Mouse (Mus musculus): ENCODE results near the gene Gm9780. TPM values are rescaled to one million over a fixed set of nuclear protein-coding genes. Genes with fewer than 3 reads are reported as not detected.
"Not testable (repeated sequence)": the region's sequence is repeated elsewhere in the genome, so short reads cannot be mapped to it uniquely, and the experiment has no call there.

The Gm9780 gene
- polyA plus RNA-seq, 1 experiment from 2014 or later, result 1.1 TPM

- DNase-seq (ENCODE audit: low spot score); H3K4me3 ChIP-seq; H3K27me3 ChIP-seq (ENCODE audit: insufficient read depth, poor library complexity, severe bottlenecking); H3K27ac ChIP-seq; H3K9me3 ChIP-seq; H3K36me3 ChIP-seq; H3K4me1 ChIP-seq: not testable (repeated sequence)
- whole genome bisulfite sequencing, result no CpG with 5 or more reads among the region's 12 CpGs
Observed at GRCm38 (mm10) chr14:26025653-26026052, 16.9 kb downstream of the Gm9780 start.

- not testable (repeated sequence) for H3K4me3 ChIP-seq; DNase-seq (ENCODE audit: low spot score); H3K9me3 ChIP-seq; H3K4me1 ChIP-seq; H3K27ac ChIP-seq; H3K27me3 ChIP-seq (ENCODE audit: insufficient read depth, poor library complexity, severe bottlenecking); H3K36me3 ChIP-seq
- WGBS, result no CpG with 5 or more reads among the region's 6 CpGs
Observed at GRCm38 (mm10) chr14:26022831-26023230, 19.7 kb downstream of the Gm9780 start.

DNA sequence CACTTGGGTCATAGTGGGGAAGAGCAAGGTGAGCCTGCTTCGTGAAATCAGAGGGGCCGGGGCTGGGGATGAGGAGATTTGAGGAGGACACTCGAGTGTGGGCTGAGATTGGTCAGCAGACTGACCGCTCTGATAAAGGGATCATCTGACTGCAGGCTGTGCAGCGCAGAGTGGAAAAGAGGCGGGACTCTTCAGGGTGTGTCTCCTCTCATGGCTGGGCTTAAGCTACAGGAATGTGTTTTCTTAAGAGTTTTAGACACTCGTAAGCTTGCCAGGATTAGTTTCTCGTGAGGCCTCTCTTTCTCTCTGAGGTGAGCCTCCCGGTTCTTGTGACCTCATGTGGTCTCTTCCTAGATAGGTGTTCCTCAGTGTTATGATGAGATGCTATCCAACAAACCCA is 21.0 kb downstream of the Gm9780 start:
- not testable (repeated sequence) for H3K9me3 ChIP-seq; H3K4me1 ChIP-seq; H3K4me3 ChIP-seq; H3K36me3 ChIP-seq; H3K27me3 ChIP-seq (ENCODE audit: insufficient read depth, poor library complexity, severe bottlenecking); DNase-seq (ENCODE audit: low spot score); H3K27ac ChIP-seq
- no CpG with 5 or more reads among the region's 9 CpGs for WGBS

GRCm38 (mm10) chr14:26016414-26016813 is 26.1 kb downstream of the Gm9780 start:
- not testable (repeated sequence) for H3K27me3 ChIP-seq (ENCODE audit: insufficient read depth, poor library complexity, severe bottlenecking); H3K36me3 ChIP-seq; H3K4me3 ChIP-seq; DNase-seq (ENCODE audit: low spot score); H3K27ac ChIP-seq; H3K4me1 ChIP-seq; H3K9me3 ChIP-seq
- no CpG with 5 or more reads among the region's 7 CpGs for WGBS

DNA sequence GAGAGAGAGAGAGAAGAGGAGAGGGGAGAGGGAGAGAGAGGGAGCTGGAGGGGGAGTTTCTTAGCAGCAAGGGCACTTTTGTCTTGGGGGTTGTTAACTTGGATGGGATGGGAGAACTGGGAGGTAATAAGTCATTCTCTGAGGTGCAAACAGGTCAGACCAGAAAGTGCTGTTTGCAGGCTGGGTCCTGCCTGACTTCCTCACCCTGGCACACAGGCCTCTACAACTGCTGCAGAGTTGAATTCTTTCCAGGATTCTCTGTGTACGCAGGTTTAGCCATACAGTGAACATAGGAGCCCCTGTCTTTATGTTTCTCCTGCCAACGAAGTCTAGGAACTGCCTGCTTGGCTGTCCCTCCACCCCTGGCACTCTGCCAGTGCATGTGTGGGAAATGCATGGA is 35.0 kb downstream of the Gm9780 start:
- not testable (repeated sequence) for H3K9me3 ChIP-seq, H3K36me3 ChIP-seq
- WGBS, result no CpG with 5 or more reads among the region's 2 CpGs

GRCm38 (mm10) chr14:25981880-25982279 is 60.6 kb downstream of the Gm9780 start:
- not testable (repeated sequence) for DNase-seq (ENCODE audit: low spot score); H3K27ac ChIP-seq; H3K36me3 ChIP-seq; H3K4me3 ChIP-seq; H3K9me3 ChIP-seq; H3K4me1 ChIP-seq; H3K27me3 ChIP-seq (ENCODE audit: insufficient read depth, poor library complexity, severe bottlenecking)
- 60% methylated on average over 6 of the region's 9 CpGs for WGBS

More for the DNA sequence above, 35.0 kb downstream of the Gm9780 start:
- not testable (repeated sequence) for H3K4me3 ChIP-seq; H3K4me1 ChIP-seq; H3K27me3 ChIP-seq (ENCODE audit: insufficient read depth, poor library complexity, severe bottlenecking); H3K27ac ChIP-seq; DNase-seq (ENCODE audit: low spot score)

DNA sequence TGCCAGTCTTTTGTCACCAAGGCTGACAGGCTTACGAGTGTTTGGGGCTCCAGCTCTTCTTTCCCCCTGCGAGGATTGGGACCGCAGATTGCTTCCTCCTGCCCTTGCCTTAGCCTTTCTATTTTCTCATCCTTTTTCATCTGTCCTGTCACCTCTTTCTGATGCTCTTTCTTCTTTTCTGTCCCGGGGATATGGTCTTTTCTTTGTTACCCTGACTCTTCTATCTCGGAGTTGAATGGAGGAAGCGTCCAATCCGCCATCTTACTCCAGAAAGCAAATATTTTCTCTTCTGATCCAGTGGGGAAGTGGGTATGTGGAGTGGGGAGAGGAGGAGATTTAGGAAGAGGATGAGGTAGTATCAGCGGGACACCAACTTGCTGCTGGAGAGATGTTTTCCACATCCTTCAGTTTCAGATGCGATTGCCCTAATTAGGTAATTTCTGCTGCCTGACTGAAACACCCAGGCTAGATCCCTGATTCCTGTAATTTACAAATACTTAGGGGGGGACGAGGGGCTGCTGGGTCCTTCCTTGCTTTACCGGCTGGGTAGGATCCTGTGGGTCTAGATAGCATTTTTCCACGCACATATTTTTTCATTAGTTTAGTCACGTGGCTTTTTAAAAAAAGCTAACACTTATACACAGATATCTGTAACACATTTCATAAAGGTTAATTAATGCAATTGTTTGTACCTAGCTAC is 63.1 kb downstream of the Gm9780 start:
- peak overlapping the region; percentile 39 for H3K4me3 ChIP-seq

DNA sequence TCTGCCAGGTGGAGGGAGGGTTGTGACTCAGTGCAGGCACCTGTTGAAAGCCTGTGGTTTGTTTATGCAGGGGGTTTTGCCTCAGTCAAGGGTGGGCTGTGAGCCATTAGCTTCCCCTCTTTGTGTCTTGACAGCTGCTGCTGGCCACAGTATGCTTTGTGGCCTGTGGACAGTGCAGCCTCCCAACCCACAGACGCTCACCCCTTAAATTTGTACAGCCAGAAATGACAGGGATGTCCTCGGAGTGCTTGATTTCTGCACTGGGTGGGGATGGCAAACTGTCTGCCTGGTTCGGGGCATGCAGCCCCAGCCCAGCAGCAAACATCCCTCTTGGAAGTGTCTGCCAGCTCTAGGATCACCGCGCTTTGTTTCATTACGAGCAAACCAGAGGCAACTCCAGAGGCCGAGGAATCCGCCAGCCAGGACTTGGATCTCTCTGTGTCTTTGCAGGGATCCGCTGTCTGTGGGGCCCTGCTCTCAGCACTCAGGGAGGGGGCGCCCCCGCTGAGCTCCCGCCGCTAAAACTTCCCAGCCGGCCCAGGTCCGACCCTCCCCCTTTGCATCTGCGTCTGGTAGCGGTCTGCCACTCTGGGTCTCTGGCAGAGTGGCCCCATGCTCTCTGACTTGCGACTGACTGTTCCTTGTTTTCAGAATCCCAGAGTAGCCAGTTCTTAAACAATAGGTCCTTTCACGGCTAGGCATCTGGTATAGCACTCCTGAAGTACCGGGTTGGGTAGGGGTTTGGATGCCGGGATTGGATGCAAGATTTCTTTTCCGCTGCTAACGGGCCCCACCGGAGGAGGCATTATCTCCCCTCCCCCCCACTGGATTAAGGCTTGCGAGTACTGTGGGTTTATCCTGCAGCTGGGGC is 63.9 kb downstream of the Gm9780 start, which contains the start of gene Duxbl1:
Duxbl1 (plus strand) TSS at position 207 of the 871 bp plus-strand sequence.
- H3K9me3 ChIP-seq; H3K4me1 ChIP-seq; DNase-seq (ENCODE audit: low spot score); H3K27me3 ChIP-seq (ENCODE audit: insufficient read depth, poor library complexity, severe bottlenecking); H3K36me3 ChIP-seq: not testable (repeated sequence)
- Histone ChIP-seq H3K4me3 (peak within 1 kb of the TSS; percentile 39), H3K27ac (peak within 1 kb of the TSS; percentile 72)
- no CpG with 5 or more reads among the region's 25 CpGs for WGBS

More for the DNA sequence above, 63.1 kb downstream of the Gm9780 start:
- H3K27me3 ChIP-seq (ENCODE audit: insufficient read depth, poor library complexity, severe bottlenecking); H3K4me1 ChIP-seq; H3K36me3 ChIP-seq; H3K9me3 ChIP-seq: not testable (repeated sequence)
- 2% methylated on average over 7 of the region's 13 CpGs for WGBS
- peak; percentile 17 for DNase-seq (ENCODE audit: low spot score)
- peak overlapping the region; percentile 72 for H3K27ac ChIP-seq

Other genes with a start within 250 kb of the Gm9780 start
- gene Anxa11, start 200.6 kb downstream of the Gm9780 start, polyA plus RNA-seq (2016; fragmentation: Nextera tagmentation; extraction: Ambion mirVana), result 10.9 and 17.7 TPM in 2 replicates
- 0.21 TPM in 1 of 2 replicates, not detected in the other for gene Plac9a, start 139.6 kb downstream of the Gm9780 start, polyA plus RNA-seq (2016; fragmentation: Nextera tagmentation; extraction: Ambion mirVana)
- gene Tmem254a, start 115.0 kb downstream of the Gm9780 start, polyA plus RNA-seq (2016; fragmentation: Nextera tagmentation; extraction: Ambion mirVana), result 1.6 and 2.2 TPM in 2 replicates
- not detected in 2 replicates for gene Cphx1, start 104.4 kb downstream of the Gm9780 start, polyA plus RNA-seq (2016; fragmentation: Nextera tagmentation; extraction: Ambion mirVana)
- gene Duxbl1, start 64.1 kb downstream of the Gm9780 start, polyA plus RNA-seq (2016; fragmentation: Nextera tagmentation; extraction: Ambion mirVana), result 1.2 and 1.4 TPM in 2 replicates
- gene Tmem254c, start 24.6 kb upstream of the Gm9780 start, polyA plus RNA-seq (2016; fragmentation: Nextera tagmentation; extraction: Ambion mirVana), result 28.7 and 28.9 TPM in 2 replicates
- gene Cphx2, start 38.8 kb upstream of the Gm9780 start, polyA plus RNA-seq (2016; fragmentation: Nextera tagmentation; extraction: Ambion mirVana), result not detected in 2 replicates
- not detected in 2 replicates for gene Cphx3, start 39.6 kb upstream of the Gm9780 start, polyA plus RNA-seq (2016; fragmentation: Nextera tagmentation; extraction: Ambion mirVana)
- gene Duxbl2, start 75.6 kb upstream of the Gm9780 start, polyA plus RNA-seq (2016; fragmentation: Nextera tagmentation; extraction: Ambion mirVana), result 0.94 TPM in 1 of 2 replicates, not detected in the other
- gene Plac9b, start 139.8 kb upstream of the Gm9780 start, polyA plus RNA-seq (2016; fragmentation: Nextera tagmentation; extraction: Ambion mirVana), result 0.80 and 0.95 TPM in 2 replicates
- gene Tmem254b, start 164.3 kb upstream of the Gm9780 start, polyA plus RNA-seq (2016; fragmentation: Nextera tagmentation; extraction: Ambion mirVana), result 21.3 and 26.4 TPM in 2 replicates
- 1.1 TPM in 1 of 2 replicates, not detected in the other for gene Duxbl3, start 215.3 kb upstream of the Gm9780 start, polyA plus RNA-seq (2016; fragmentation: Nextera tagmentation; extraction: Ambion mirVana)